Mouse (Mus musculus) heart, postnatal 0 days (tissue): ENCODE measurements at regions not wholly inside any gene's neighbourhood (a gene's known extent, or its start where the extent isn't known, plus 50 kb on each side); places are given as distances from the start of the nearest gene placed in this dataset.

ENCODE experiments used
- CTCF ChIP-seq: IDR thresholded peaks from 2 replicates; pipeline ENCODE4 v1.5.1; 2016; ENCODE audit warnings: antibody characterized with exemption, control low read depth, low read depth
- EP300 ChIP-seq: IDR thresholded peaks from 2 replicates; pipeline ENCODE4 v1.6.1; 2016; ENCODE audit warnings: antibody characterized with exemption, low read depth

- TF ChIP-seq CTCF (no peak), EP300 (no peak)
Measured at GRCm38 (mm10) chr6:51266721-51267120, 165.7 kb upstream of the Nfe2l3 start.
